Mouse (Mus musculus) limb, embryonic 11.5 days (tissue): ENCODE results near the gene Nfkbie. TPM values are rescaled to one million over a fixed set of nuclear protein-coding genes. Genes with fewer than 3 reads are reported as not detected.

Experiments
- ATAC-seq: fragments of 200-750 bp; cut with Nextera tagmentation; 2 replicates; pipeline ENCODE4 v1.8.0; 2017; ENCODE audit warnings: low read depth; ENCODE audit not compliant: insufficient number of reproducible peaks, low FRiP score, low TSS enrichment
- DNase-seq: peaks from one replicate; pipeline ENCODE4 v3.0.0-alpha.2; 2015; ENCODE audit warnings: low spot score
- H3K27ac ChIP-seq: fragments of 300-500 bp; sonication (generic); replicated peaks from 2 replicates; pipeline ENCODE4 v1.5.1; 2014; ENCODE audit warnings: low read depth, mild to moderate bottlenecking, low read length
- H3K27me3 ChIP-seq: fragments of 300-500 bp; sonication (generic); 2 replicates; pipeline ENCODE4 v1.6.1; 2014; ENCODE audit warnings: mild to moderate bottlenecking, low read length, mixed read lengths; ENCODE audit not compliant: control insufficient read depth, insufficient read depth
- H3K36me3 ChIP-seq: fragments of 300-500 bp; sonication (generic); 2 replicates; pipeline ENCODE4 v1.6.1; 2014; ENCODE audit warnings: mild to moderate bottlenecking, low read length, moderate library complexity, mixed read lengths; ENCODE audit not compliant: control insufficient read depth, insufficient read depth
- H3K4me1 ChIP-seq: fragments of 300-500 bp; sonication (generic); 2 replicates; pipeline ENCODE4 v1.6.1; 2014; ENCODE audit warnings: low read length, mixed read lengths; ENCODE audit not compliant: control insufficient read depth, insufficient read depth
- H3K4me2 ChIP-seq: fragments of 300-500 bp; sonication (generic); 2 replicates; pipeline ENCODE4 v1.6.1; 2014; ENCODE audit warnings: low read depth, mild to moderate bottlenecking, moderate library complexity; ENCODE audit not compliant: severe bottlenecking
- H3K4me3 ChIP-seq: fragments of 300-500 bp; sonication (generic); 2 replicates; pipeline ENCODE4 v1.5.1; 2014; ENCODE audit warnings: low read depth, low read length
- H3K9ac ChIP-seq: fragments of 300-500 bp; sonication (generic); 2 replicates; pipeline ENCODE4 v1.6.1; 2014; ENCODE audit warnings: mild to moderate bottlenecking, low read length
- H3K9me3 ChIP-seq: fragments of 300-500 bp; sonication (generic); 2 replicates; pipeline ENCODE4 v1.6.1; 2016; ENCODE audit warnings: low read length; ENCODE audit not compliant: control insufficient read depth
- WGBS: fragments of 180-500 bp; shearing (Covaris S2); extraction: QIAGEN DNeasy Blood & Tissue Kit; methylation state at CpG from one replicate; pipeline ENCODE4 v1.1.7; 2014; 5-methylcytosine and 5-hydroxymethylcytosine counted together
- polyA plus RNA-seq: library from polyadenylated mRNA; unstranded; fragments of >200 nt; fragmentation: Nextera tagmentation; extraction: Ambion mirVana; gene quantifications from 2 replicates; pipeline ENCODE4 v1.2.1, GENCODE M21; 2014

Gene Nfkbie
- polyA plus RNA-seq, 1 experiment from 2014 or later: 5.6 TPM

DNA sequence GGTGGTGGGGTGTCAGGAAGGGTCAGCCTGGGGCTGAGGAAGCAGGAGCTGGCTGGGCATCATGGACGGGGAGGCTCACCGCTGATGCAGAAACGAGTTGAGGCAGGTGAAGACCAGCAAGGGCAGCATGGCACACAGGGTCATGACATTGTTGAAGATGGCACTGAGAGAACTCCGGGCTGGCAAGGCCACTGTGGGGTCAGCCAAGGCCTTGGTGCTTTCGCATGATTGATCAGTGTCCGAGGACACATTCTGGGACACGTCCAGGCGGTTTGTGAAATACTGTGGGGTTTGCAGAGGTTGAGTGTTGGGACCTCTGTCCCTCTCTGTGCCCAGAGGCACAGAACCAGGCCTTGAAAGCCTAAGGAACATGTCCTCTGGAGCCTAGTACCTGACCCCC, 34.3 kb downstream of the Nfkbie start:
- H3K27me3 ChIP-seq: peaks cover 17% of the 10 kb centered on the region
- H3K27ac ChIP-seq: no peak overlapping the region
- ATAC-seq: no peak
- no peaks in the 10 kb centered on the region; the same call in 1 of the 2 replicates for H3K9me3 ChIP-seq
- peaks cover 8% of the 10 kb centered on the region for H3K36me3 ChIP-seq
- DNase-seq: no peak
- no peak overlapping the region for H3K4me2 ChIP-seq
- no peak overlapping the region for H3K4me3 ChIP-seq
- 96% methylated on average over 8 of the region's 8 CpGs for WGBS
- H3K4me1 ChIP-seq: peaks cover 21% of the 10 kb centered on the region
- no peak overlapping the region for H3K9ac ChIP-seq

DNA sequence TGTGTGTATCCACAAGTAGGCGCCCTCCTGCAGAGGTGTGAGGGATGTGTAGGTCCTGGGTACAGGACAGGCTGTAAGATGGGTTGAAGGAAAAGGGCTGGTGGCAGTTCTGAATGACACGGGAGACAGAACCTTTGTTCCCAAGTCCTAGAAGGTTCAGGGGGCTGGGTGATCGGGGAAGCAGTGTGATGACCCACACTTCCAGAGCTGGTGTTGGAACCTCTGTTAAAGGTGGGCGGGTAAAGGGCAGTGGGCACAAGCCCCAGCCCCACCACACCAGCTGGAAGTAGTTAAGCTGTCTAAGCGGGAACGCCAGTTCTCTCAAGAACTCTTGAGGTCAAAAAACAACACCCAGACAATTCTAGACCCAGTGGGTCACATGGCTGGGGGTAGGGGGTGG, 34.9 kb downstream of the Nfkbie start:
- WGBS: 60% methylated on average over 6 of the region's 6 CpGs
- H3K4me2 ChIP-seq: no peak overlapping the region
- no peak for ATAC-seq
- H3K9me3 ChIP-seq: no peaks in the 10 kb centered on the region; the same call in 1 of the 2 replicates
- H3K27ac ChIP-seq: no peak overlapping the region
- peaks cover 8% of the 10 kb centered on the region for H3K36me3 ChIP-seq
- no peak for DNase-seq
- peaks cover 22% of the 10 kb centered on the region; the same call in 1 of the 2 replicates for H3K4me1 ChIP-seq
- H3K4me3 ChIP-seq: no peak overlapping the region
- H3K27me3 ChIP-seq: peaks cover 21% of the 10 kb centered on the region
- H3K9ac ChIP-seq: no peak overlapping the region

DNA sequence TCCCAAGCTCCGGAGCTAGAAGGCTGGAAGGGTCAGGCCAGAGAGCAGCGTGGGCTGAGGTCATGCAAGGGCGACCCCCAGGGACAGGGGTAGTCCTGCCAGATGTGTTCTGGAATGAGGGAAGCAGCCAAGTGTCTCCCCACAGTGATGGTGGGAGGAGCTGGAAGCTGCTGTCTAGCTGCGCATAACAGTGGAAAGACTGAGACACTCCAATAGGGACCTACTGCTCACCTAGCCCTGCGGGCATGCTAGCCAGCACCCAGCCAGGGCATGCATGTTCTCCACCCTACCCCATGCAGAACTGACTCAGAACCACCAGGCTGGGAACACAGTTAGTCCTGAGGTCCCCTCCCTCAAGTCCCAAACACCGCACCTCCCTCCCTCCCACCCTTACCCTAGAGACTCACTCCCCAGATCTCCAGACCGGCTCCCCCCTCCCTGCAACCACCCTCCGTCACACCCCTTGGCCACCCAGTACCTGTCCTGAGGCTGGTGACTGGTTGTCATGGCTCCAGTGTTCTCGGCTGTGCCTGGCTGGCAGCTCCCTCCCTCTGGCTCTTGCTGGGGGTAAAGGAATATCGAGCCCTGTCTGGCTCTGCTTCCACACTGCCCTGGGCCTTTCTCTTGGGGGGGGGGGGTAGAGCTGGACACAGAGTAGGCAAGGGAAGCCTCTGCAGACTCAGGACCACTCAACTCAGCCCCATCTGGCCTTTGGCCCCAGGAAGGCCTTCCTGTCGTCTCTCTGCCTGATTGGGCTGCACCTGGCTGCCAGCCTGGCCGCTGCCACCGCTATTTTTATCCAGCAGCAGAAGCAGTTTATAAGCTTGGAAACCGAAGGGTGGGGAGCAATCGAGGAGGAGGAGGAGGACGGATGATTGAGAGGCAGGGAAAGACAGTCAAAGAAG, 36.5 kb downstream of the Nfkbie start:
- ATAC-seq (no peak), DNase-seq (no peak)
- H3K4me3 ChIP-seq: no peak overlapping the region
- peaks cover 26% of the 10 kb centered on the region for H3K4me1 ChIP-seq
- no peak overlapping the region for H3K27ac ChIP-seq
- H3K4me2 ChIP-seq: no peak overlapping the region
- H3K36me3 ChIP-seq: peaks cover 8% of the 10 kb centered on the region
- 54% methylated on average over 16 of the region's 16 CpGs for WGBS
- H3K9ac ChIP-seq: peak overlapping the region; percentile 28; the same call in 1 of the 2 replicates
- peaks cover 25% of the 10 kb centered on the region for H3K27me3 ChIP-seq
- no peaks in the 10 kb centered on the region; the same call in 1 of the 2 replicates for H3K9me3 ChIP-seq

DNA sequence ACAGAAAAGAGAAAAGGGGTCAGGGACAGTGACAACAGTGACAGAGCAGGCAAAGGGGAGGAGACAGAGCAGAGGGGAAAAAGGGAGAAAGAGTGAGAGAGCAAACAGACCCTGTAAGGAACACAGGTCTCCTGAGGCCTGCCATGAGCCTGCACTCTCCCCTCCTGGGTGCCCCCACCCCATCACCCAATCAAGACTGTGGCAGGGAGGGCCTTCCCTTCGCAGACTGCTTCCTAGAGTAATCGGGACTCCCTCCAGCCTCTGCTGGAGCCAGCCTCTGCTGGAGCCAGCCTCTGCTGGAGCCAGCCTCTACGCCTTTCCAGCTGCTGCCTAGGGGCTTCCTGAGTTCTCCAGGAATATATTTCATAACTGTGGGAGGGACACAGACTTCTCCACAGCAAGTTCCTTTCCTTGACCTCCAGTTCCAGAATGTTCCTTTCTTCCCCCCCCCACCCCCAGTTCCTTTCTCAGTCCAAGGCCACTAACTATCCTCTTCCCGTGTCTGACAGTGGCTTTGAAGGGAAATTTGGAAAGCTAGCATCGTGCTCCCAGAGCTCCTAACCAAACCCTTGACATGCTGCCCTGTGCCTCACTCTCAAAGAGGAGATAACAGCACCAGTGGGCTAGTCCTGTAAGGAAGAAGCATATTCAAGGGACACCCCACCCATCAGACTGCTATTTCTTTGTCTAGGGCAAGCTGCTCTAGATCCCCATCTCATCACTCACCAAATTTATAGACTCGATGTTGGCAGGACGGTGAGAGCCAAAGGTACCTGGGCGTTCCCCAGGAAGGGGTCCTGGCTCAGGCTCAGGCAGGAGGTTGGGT, 37.3 kb downstream of the Nfkbie start:
- Histone ChIP-seq H3K4me3 (no peak overlapping the region), H3K27ac (no peak overlapping the region), H3K36me3 (peaks cover 5% of the 10 kb centered on the region), H3K4me2 (no peak overlapping the region), H3K9me3 (no peaks in the 10 kb centered on the region; the same call in 1 of the 2 replicates), H3K4me1 (peaks cover 28% of the 10 kb centered on the region), H3K9ac (peak overlapping the region; percentile 28; the same call in 1 of the 2 replicates), H3K27me3 (peaks cover 25% of the 10 kb centered on the region)
- no peak for DNase-seq
- WGBS: 53% methylated on average over 8 of the region's 8 CpGs
- no peak for ATAC-seq

DNA sequence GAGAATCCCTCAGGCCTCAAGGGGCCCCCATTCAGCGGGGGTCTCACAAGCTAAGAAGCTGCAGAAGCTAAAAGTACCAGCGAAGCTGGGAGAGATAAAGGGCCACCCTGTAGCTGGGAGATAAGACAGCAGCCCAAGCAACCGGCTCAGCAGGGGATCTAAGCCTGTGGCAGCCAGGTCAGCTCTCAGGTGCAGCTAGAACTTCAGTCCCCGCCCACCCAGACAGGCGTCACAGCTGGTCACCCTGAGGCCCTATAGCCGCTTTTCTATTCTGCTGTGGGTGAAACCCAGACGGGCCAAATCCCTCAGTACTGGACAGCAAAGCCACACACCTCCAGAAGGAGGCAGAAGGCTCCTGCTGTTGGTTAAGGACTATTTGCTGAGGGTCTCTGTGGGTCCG, 38.0 kb downstream of the Nfkbie start:
- DNase-seq: no peak
- Histone ChIP-seq H3K36me3 (peaks cover 5% of the 10 kb centered on the region), H3K9me3 (no peaks in the 10 kb centered on the region; the same call in 1 of the 2 replicates), H3K27me3 (peaks cover 25% of the 10 kb centered on the region), H3K4me2 (peak overlapping the region; percentile 24; the same call in 1 of the 2 replicates), H3K4me3 (no peak overlapping the region), H3K9ac (peak overlapping the region; percentile 1; the same call in 1 of the 2 replicates), H3K4me1 (peaks cover 28% of the 10 kb centered on the region), H3K27ac (no peak overlapping the region)
- 27% methylated on average over 8 of the region's 8 CpGs for WGBS
- ATAC-seq: no peak

DNA sequence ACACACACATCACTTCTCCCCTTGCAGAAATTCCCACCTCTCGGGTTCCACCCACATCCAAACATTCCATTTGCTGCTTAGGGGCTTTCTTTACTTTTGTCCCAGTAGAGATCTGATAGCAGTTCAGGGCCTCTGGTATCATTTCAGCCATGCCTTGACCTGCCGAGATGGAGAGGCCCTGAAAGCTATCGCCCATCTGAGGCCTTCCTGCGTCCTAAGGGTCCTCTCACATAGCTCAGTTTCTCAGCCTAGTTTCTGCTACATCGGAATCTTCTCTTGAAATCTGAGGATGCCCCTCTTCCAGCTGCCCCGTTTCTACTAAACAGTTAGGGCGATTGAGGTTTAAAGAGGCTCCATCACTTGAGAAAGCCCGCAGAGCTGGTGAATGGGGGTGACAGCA, 38.7 kb downstream of the Nfkbie start:
- Histone ChIP-seq H3K27me3 (peaks cover 25% of the 10 kb centered on the region), H3K9me3 (no peaks in the 10 kb centered on the region; the same call in 1 of the 2 replicates), H3K9ac (no peak overlapping the region), H3K4me2 (peak overlapping the region; percentile 31), H3K4me1 (peaks cover 28% of the 10 kb centered on the region), H3K27ac (no peak overlapping the region), H3K4me3 (peak overlapping the region; percentile 50; the same call in 1 of the 2 replicates), H3K36me3 (peaks cover 2% of the 10 kb centered on the region; the same call in 1 of the 2 replicates)
- WGBS: 45% methylated on average over 8 of the region's 8 CpGs
- DNase-seq (no peak), ATAC-seq (no peak)

DNA sequence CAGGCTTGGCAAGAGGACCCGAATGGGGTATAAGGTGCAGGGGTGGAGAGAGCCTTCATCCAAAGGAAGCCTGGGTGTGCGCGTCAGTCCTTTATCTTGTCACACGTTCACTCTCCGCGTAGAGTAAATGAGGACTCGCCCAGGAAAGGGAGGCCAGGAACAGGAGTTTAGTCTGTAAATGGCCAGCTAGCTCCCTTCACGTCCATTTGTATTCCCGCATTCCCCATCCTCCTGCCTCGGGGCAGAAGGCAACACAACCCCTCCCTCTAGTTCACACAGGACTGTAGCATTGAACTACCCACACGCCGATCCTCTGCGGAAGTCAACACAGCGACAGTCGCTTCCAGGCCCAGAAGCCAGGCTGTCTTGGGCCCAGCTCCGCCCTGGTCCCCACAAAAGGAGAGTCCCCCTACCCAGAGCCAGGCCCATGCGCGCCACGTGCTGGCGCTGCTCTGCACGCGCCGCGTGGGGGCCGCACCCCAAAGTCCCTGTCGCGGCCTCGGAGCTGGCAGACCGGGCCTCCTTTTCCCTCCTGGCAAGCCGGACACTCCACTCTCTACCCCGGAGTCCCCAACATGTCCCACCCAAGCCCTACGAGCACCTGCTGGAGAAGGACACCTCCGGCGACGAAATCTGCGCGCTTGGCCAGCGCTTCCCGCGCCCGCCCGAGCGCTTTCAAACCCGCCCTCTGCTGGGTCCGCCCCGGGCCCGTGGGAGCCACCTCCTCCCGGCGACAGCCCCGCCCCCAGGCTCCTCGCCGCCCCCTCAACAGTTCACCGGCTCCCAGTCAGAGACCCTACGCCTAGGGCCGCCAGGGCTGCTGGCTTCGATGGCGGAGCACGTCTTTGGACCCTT, 39.6 kb downstream of the Nfkbie start:
- peak overlapping the region; percentile 96 for H3K4me2 ChIP-seq
- peak overlapping the region; percentile 50 for H3K4me3 ChIP-seq
- H3K27ac ChIP-seq: no peak overlapping the region
- peak; percentile 82 for DNase-seq
- H3K9ac ChIP-seq: peak overlapping the region; percentile 70
- ATAC-seq: peak; percentile 81
- peaks cover 2% of the 10 kb centered on the region; the same call in 1 of the 2 replicates for H3K36me3 ChIP-seq
- no peaks in the 10 kb centered on the region; the same call in 1 of the 2 replicates for H3K9me3 ChIP-seq
- H3K4me1 ChIP-seq: peaks cover 34% of the 10 kb centered on the region
- peaks cover 25% of the 10 kb centered on the region for H3K27me3 ChIP-seq
- under 1% methylated on average over 58 of the region's 58 CpGs for WGBS
